Mouse (Mus musculus) thymus, adult 2 months (tissue): ENCODE measurements around the gene Gabpb2. TPM values are rescaled to one million over a fixed set of nuclear protein-coding genes. Genes with fewer than 3 reads are reported as not detected.
A peak's percentile ranks its signal among the peaks of the same experiment; 100 is the strongest.

Experiments
- DNase-seq: peaks from one replicate; pipeline ENCODE4 v3.0.0; 2021
- H3K27ac ChIP-seq: fragments of 200-500 bp; 2 replicates; pipeline ENCODE4 v1.5.1; 2012; ENCODE audit warnings: low read length, control low read depth; ENCODE audit not compliant: control insufficient read depth, insufficient read depth
- H3K27me3 ChIP-seq: fragments of 200-500 bp; 2 replicates; pipeline ENCODE4 v1.6.1; 2012; ENCODE audit warnings: mild to moderate bottlenecking, low read length, moderate library complexity, mixed read lengths; ENCODE audit not compliant: control insufficient read depth, insufficient read depth
- H3K36me3 ChIP-seq: fragments of 200-500 bp; 2 replicates; pipeline ENCODE4 v1.6.1; 2012; ENCODE audit warnings: mild to moderate bottlenecking, low read length, moderate library complexity; ENCODE audit not compliant: control insufficient read depth, insufficient read depth
- H3K4me1 ChIP-seq: fragments of 200-500 bp; replicated peaks from 2 replicates; pipeline ENCODE4 v1.6.1; 2012; ENCODE audit warnings: low read length; ENCODE audit not compliant: control insufficient read depth, insufficient read depth
- H3K4me3 ChIP-seq: fragments of 200-500 bp; 2 replicates; pipeline ENCODE4 v1.5.1; 2012; ENCODE audit warnings: mild to moderate bottlenecking, low read length, control low read depth, moderate library complexity; ENCODE audit not compliant: control insufficient read depth, insufficient read depth
- CTCF ChIP-seq: fragments of 200-500 bp; IDR thresholded peaks from 2 replicates; pipeline ENCODE4 v1.5.1; 2012; ENCODE audit warnings: mild to moderate bottlenecking, control low read depth, low read length, moderate library complexity, borderline replicate concordance; ENCODE audit not compliant: control insufficient read depth, poor library complexity, insufficient read depth; ENCODE audit errors: extremely low read depth
- POLR2A ChIP-seq: fragments of 200-500 bp; IDR thresholded peaks from 2 replicates; pipeline ENCODE4 v1.6.1; 2012; ENCODE audit warnings: mild to moderate bottlenecking, low read length, control low read depth, moderate library complexity; ENCODE audit not compliant: control insufficient read depth, poor library complexity, insufficient read depth; ENCODE audit errors: extremely low read depth
- WGBS: fragments of 180-500 bp; shearing (Covaris S2); methylation state at CpG from one replicate; pipeline ENCODE4 v1.1.7; 2018; 5-methylcytosine and 5-hydroxymethylcytosine counted together
- polyA plus RNA-seq: library from polyadenylated mRNA; depleted of rRNA; stranded (reverse); fragments of >200 nt; gene quantifications from 2 replicates; pipeline ENCODE4 v1.2.3, GENCODE M21; 2012

Gene Gabpb2
- polyA plus RNA-seq, 1 experiment = 41.7 TPM

GRCm38 (mm10) chr3:95228148-95228893, 10.6 kb upstream of the Gabpb2 start, which contains the start of gene Cdc42se1:
Gene Cdc42se1, plus strand, starts transcription at chr3:95228732.
- Histone ChIP-seq H3K27ac (peak within 1 kb of the TSS; percentile 89), H3K4me1 (peaks cover 28% of the 10 kb centered on the region), H3K27me3 (no peaks in the 10 kb centered on the region), H3K36me3 (peaks cover 18% of the 10 kb centered on the region), H3K4me3 (peak within 1 kb of the TSS; percentile 72)
- peak; percentile 93 for DNase-seq
- TF ChIP-seq POLR2A (peak; percentile 95; the same call in 1 of the 2 replicates), CTCF (peak; percentile 48; the same call in 1 of the 2 replicates)
- under 1% methylated on average over 64 of the region's 64 CpGs for WGBS

GRCm38 (mm10) chr3:95227214-95227613, 9.5 kb upstream of the Gabpb2 start:
- WGBS = 47% methylated on average over 1 of the region's 1 CpGs
- H3K36me3 ChIP-seq = peaks cover 8% of the 10 kb centered on the region
- peaks cover 25% of the 10 kb centered on the region for H3K4me1 ChIP-seq
- H3K27ac ChIP-seq = no peak overlapping the region
- no peak for DNase-seq
- no peak overlapping the region for H3K4me3 ChIP-seq
- TF ChIP-seq POLR2A (no peak), CTCF (no peak)
- H3K27me3 ChIP-seq = no peaks in the 10 kb centered on the region

GRCm38 (mm10) chr3:95224295-95224694, 6.6 kb upstream of the Gabpb2 start:
- Histone ChIP-seq H3K27me3 (no peaks in the 10 kb centered on the region), H3K4me3 (no peak overlapping the region), H3K27ac (no peak overlapping the region), H3K36me3 (peaks cover 7% of the 10 kb centered on the region; the same call in 1 of the 2 replicates), H3K4me1 (peaks cover 4% of the 10 kb centered on the region)
- no peak for TF ChIP-seq CTCF
- TF ChIP-seq POLR2A = no peak
- 95% methylated on average over 6 of the region's 6 CpGs for WGBS
- no peak for DNase-seq

GRCm38 (mm10) chr3:95223041-95223440, 5.3 kb upstream of the Gabpb2 start:
- Histone ChIP-seq H3K4me3 (no peak overlapping the region), H3K27me3 (no peaks in the 10 kb centered on the region), H3K27ac (no peak overlapping the region), H3K4me1 (peaks cover 4% of the 10 kb centered on the region), H3K36me3 (peaks cover 7% of the 10 kb centered on the region; the same call in 1 of the 2 replicates)
- no peak for DNase-seq
- TF ChIP-seq POLR2A (no peak), CTCF (no peak)
- 100% methylated on average over 2 of the region's 2 CpGs for WGBS

- no peak overlapping the region for H3K4me3 ChIP-seq
- no peaks in the 10 kb centered on the region; the same call in 1 of the 2 replicates for H3K4me1 ChIP-seq
- H3K27ac ChIP-seq = no peak overlapping the region; the same call in 1 of the 2 replicates
- DNase-seq = no peak
- no peaks in the 10 kb centered on the region for H3K27me3 ChIP-seq
- WGBS = 84% methylated on average over 6 of the region's 6 CpGs
- H3K36me3 ChIP-seq = peaks cover 11% of the 10 kb centered on the region; the same call in 1 of the 2 replicates
- TF ChIP-seq POLR2A = no peak
- TF ChIP-seq CTCF = no peak
Observed at GRCm38 (mm10) chr3:95218466-95219137, 886 bp upstream of the Gabpb2 start.

GRCm38 (mm10) chr3:95216655-95217254, 961 bp downstream of the Gabpb2 start:
- no peaks in the 10 kb centered on the region for H3K27me3 ChIP-seq
- TF ChIP-seq CTCF (no peak), POLR2A (no peak)
- no peak overlapping the region for H3K27ac ChIP-seq
- peaks cover 3% of the 10 kb centered on the region; the same call in 1 of the 2 replicates for H3K4me1 ChIP-seq
- 25% methylated on average over 4 of the region's 4 CpGs for WGBS
- H3K4me3 ChIP-seq = peak overlapping the region; percentile 90
- no peak for DNase-seq
- H3K36me3 ChIP-seq = peaks cover 8% of the 10 kb centered on the region; the same call in 1 of the 2 replicates
